Mouse (Mus musculus) liver, embryonic 14.5 days (tissue): ENCODE results near the gene Cenpb. TPM values are rescaled to one million over a fixed set of nuclear protein-coding genes. Genes with fewer than 3 reads are reported as not detected.

ENCODE experiments used
- ATAC-seq: fragments of 200-750 bp; cut with Nextera tagmentation; 2 replicates; pipeline ENCODE4 v1.8.0; 2017; ENCODE audit warnings: moderate number of reproducible peaks, mild to moderate bottlenecking, moderate library complexity; ENCODE audit not compliant: insufficient read depth
- DNase-seq, 3 experiments: peaks; one replicate each; pipeline ENCODE4 v3.0.0-alpha.2; 2012 to 2013; ENCODE audit warnings: low read depth in 3 of 3, low spot score in 3 of 3
- H3K27ac ChIP-seq: fragments of 300-500 bp; sonication (generic); 2 replicates; pipeline ENCODE4 v1.5.1; 2014; ENCODE audit warnings: moderate library complexity, mild to moderate bottlenecking, control low read depth, inconsistent platforms
- H3K27me3 ChIP-seq: fragments of 300-500 bp; sonication (generic); 2 replicates; pipeline ENCODE4 v1.6.1; 2014; ENCODE audit warnings: mild to moderate bottlenecking, low read length, moderate library complexity; ENCODE audit not compliant: control insufficient read depth, insufficient read depth
- H3K36me3 ChIP-seq: fragments of 300-500 bp; sonication (generic); replicated peaks from 2 replicates; pipeline ENCODE4 v1.6.1; 2014; ENCODE audit warnings: low read depth; ENCODE audit not compliant: control insufficient read depth, insufficient read depth
- H3K4me1 ChIP-seq, 2 experiments: fragments of 200-500 bp in 1 of 2; fragments of 300-500 bp in 1 of 2; sonication (generic) in 1 of 2; replicated peaks; 2 replicates each; pipeline ENCODE4 v1.6.1; 2012 to 2014; ENCODE audit warnings: antibody characterized with exemption in 1 of 2, inconsistent platforms in 1 of 2, low read length in 1 of 2; ENCODE audit not compliant: control insufficient read depth in 2 of 2, insufficient read depth in 2 of 2
- H3K4me2 ChIP-seq: fragments of 300-500 bp; sonication (generic); 2 replicates; pipeline ENCODE4 v1.6.1; 2014; ENCODE audit warnings: low read depth, mild to moderate bottlenecking, control low read depth, moderate library complexity
- H3K4me3 ChIP-seq, 2 experiments: fragments of 200-500 bp in 1 of 2; fragments of 300-500 bp in 1 of 2; sonication (generic) in 1 of 2; 2 replicates each; pipeline ENCODE4 v1.5.1; 2012 to 2014; ENCODE audit warnings: low read depth in 2 of 2, low read length in 2 of 2, mild to moderate bottlenecking in 2 of 2, control low read depth in 1 of 2, inconsistent platforms in 1 of 2, moderate library complexity in 1 of 2; ENCODE audit not compliant: insufficient read depth in 1 of 2
- H3K9ac ChIP-seq: fragments of 300-500 bp; sonication (generic); replicated peaks from 2 replicates; pipeline ENCODE4 v1.6.1; 2014; ENCODE audit warnings: mild to moderate bottlenecking, control low read depth, moderate library complexity
- H3K9me3 ChIP-seq: fragments of 300-500 bp; sonication (generic); 2 replicates; pipeline ENCODE4 v1.6.1; 2016; ENCODE audit warnings: low read length, mixed read lengths; ENCODE audit not compliant: control insufficient read depth
- CTCF ChIP-seq: IDR thresholded peaks from 2 replicates; pipeline ENCODE4 v1.5.1; 2016; ENCODE audit warnings: antibody characterized with exemption, low read depth, control low read depth
- EP300 ChIP-seq: IDR thresholded peaks from 2 replicates; pipeline ENCODE4 v1.6.1; 2016; ENCODE audit warnings: antibody characterized with exemption, low read depth
- whole genome bisulfite sequencing: fragments of 180-500 bp; shearing (Covaris S2); extraction: QIAGEN DNeasy Blood & Tissue Kit; methylation state at CpG from one replicate; pipeline ENCODE4 v1.1.7; 2014; ENCODE audit not compliant: insufficient replicate concordance; 5-methylcytosine and 5-hydroxymethylcytosine counted together
- polyA plus RNA-seq, 2 experiments: library from polyadenylated mRNA; depleted of rRNA in 1 of 2; stranded (reverse) in 1 of 2; unstranded in 1 of 2; fragments of >200 nt; fragmentation: Nextera tagmentation in 1 of 2; extraction: Ambion mirVana in 1 of 2; gene quantifications; 2 replicates each; pipeline versions ENCODE4 v1.2.1 to v1.2.3; 2012 to 2014

The Cenpb gene
- polyA plus RNA-seq, 2 experiments: 2.7 to 12.4 TPM

- 82% methylated on average over 8 of the region's 8 CpGs for WGBS
- H3K36me3 ChIP-seq: peaks cover 84% of the 10 kb centered on the region
Measured at GRCm38 (mm10) chr2:131148353-131149253, 31.3 kb downstream of the Cenpb start.

GRCm38 (mm10) chr2:131147043-131147365 is 32.9 kb downstream of the Cenpb start:
- Histone ChIP-seq H3K36me3 (peaks cover 78% of the 10 kb centered on the region), H3K4me2 (no peak overlapping the region), H3K27me3 (no peaks in the 10 kb centered on the region), H3K27ac (no peak overlapping the region), H3K9me3 (no peaks in the 10 kb centered on the region), H3K9ac (no peak overlapping the region), H3K4me1 (peaks cover 8 to 10% of the 10 kb centered on the region in 2 experiments), H3K4me3 (no peak overlapping the region)
- DNase-seq: no peak
- WGBS: 94% methylated on average over 8 of the region's 8 CpGs
- TF ChIP-seq EP300: no peak
- no peak for TF ChIP-seq CTCF
- no peak for ATAC-seq

More at GRCm38 (mm10) chr2:131148353-131149253, 31.3 kb downstream of the Cenpb start:
- Histone ChIP-seq H3K4me1 (peaks cover 17 to 22% of the 10 kb centered on the region in 2 experiments), H3K9me3 (no peaks in the 10 kb centered on the region), H3K4me2 (no peak overlapping the region), H3K4me3 (no peak overlapping the region), H3K9ac (no peak overlapping the region), H3K27ac (no peak overlapping the region), H3K27me3 (no peaks in the 10 kb centered on the region)
- TF ChIP-seq CTCF: no peak
- ATAC-seq (no peak), DNase-seq (no peak)

GRCm38 (mm10) chr2:131146193-131147042 is 33.4 kb downstream of the Cenpb start:
- WGBS: 79% methylated on average over 21 of the region's 21 CpGs
- peaks cover 72% of the 10 kb centered on the region for H3K36me3 ChIP-seq

GRCm38 (mm10) chr2:131145536-131145935 is 34.3 kb downstream of the Cenpb start:
- no peak for DNase-seq
- no peak overlapping the region for H3K4me2 ChIP-seq
- 82% methylated on average over 2 of the region's 2 CpGs for WGBS
- no peak overlapping the region for H3K27ac ChIP-seq
- TF ChIP-seq EP300: no peak
- TF ChIP-seq CTCF: no peak
- H3K9ac ChIP-seq: no peak overlapping the region
- H3K4me3 ChIP-seq: no peak overlapping the region
- H3K36me3 ChIP-seq: peaks cover 63% of the 10 kb centered on the region
- no peaks in the 10 kb centered on the region for H3K9me3 ChIP-seq
- H3K27me3 ChIP-seq: no peaks in the 10 kb centered on the region
- ATAC-seq: no peak
- peaks cover 3% of the 10 kb centered on the region in 2 experiments; a peak in 3 of 4 replicates for H3K4me1 ChIP-seq

More at GRCm38 (mm10) chr2:131146193-131147042, 33.4 kb downstream of the Cenpb start:
- ATAC-seq (no peak), DNase-seq (no peak)
- H3K9ac ChIP-seq: no peak overlapping the region
- H3K27me3 ChIP-seq: no peaks in the 10 kb centered on the region
- H3K4me2 ChIP-seq: no peak overlapping the region
- no peak overlapping the region for H3K27ac ChIP-seq
- no peak overlapping the region for H3K4me3 ChIP-seq
- TF ChIP-seq EP300: no peak
- peak; percentile 7; the same call in 1 of the 2 replicates for TF ChIP-seq CTCF
- H3K4me1 ChIP-seq: peaks cover 3 to 4% of the 10 kb centered on the region in 2 experiments; a peak in 3 of 4 replicates
- no peaks in the 10 kb centered on the region for H3K9me3 ChIP-seq

- ATAC-seq (no peak), DNase-seq (no peak)
- peaks cover 59% of the 10 kb centered on the region for H3K36me3 ChIP-seq
Measured at GRCm38 (mm10) chr2:131145121-131145520, 34.7 kb downstream of the Cenpb start.

More at GRCm38 (mm10) chr2:131145121-131145520, 34.7 kb downstream of the Cenpb start:
- WGBS: 71% methylated on average over 13 of the region's 13 CpGs
- no peak overlapping the region for H3K9ac ChIP-seq
- H3K9me3 ChIP-seq: no peaks in the 10 kb centered on the region
- no peak overlapping the region for H3K4me2 ChIP-seq
- H3K27ac ChIP-seq: no peak overlapping the region
- H3K27me3 ChIP-seq: no peaks in the 10 kb centered on the region
- no peak overlapping the region for H3K4me3 ChIP-seq
- TF ChIP-seq CTCF (no peak), EP300 (no peak)
- H3K4me1 ChIP-seq: peaks cover 3% of the 10 kb centered on the region in 2 experiments; a peak in 3 of 4 replicates
